Mouse (Mus musculus) kidney, adult 2 months (tissue): ENCODE data around the gene Rilpl1.

Experiments
- CTCF ChIP-seq: fragments of 200-500 bp; conservative IDR thresholded peaks from 2 replicates; pipeline ENCODE4 v1.5.1; 2011; ENCODE audit warnings: low read depth, mild to moderate bottlenecking, control low read depth, low read length, moderate library complexity, mixed read lengths; ENCODE audit not compliant: insufficient read depth, insufficient read length
- POLR2A ChIP-seq: fragments of 200-500 bp; IDR thresholded peaks from one replicate; pipeline ENCODE4 v1.6.1; 2011; ENCODE audit warnings: low read depth, low read length, control low read depth

- TF ChIP-seq POLR2A = no peak
- TF ChIP-seq CTCF = no peak
These were observed 84.8 kb downstream of the Rilpl1 start for GRCm38 (mm10) chr5:124446301-124446881.
